Mouse (Mus musculus): ENCODE measurements around the gene Rerg.
A peak's percentile ranks its signal among the peaks of the same experiment; 100 is the strongest.
"Not testable (repeated sequence)": the region's sequence is repeated elsewhere in the genome, so short reads cannot be mapped to it uniquely, and the experiment has no call there.

Gene Rerg

GRCm38 (mm10) chr6:137071466-137071865 lies 98.8 kb downstream of the Rerg start:
- DNase-seq: no peak

GRCm38 (mm10) chr6:137065506-137065905 lies 104.8 kb downstream of the Rerg start:
- no peak for DNase-seq

- no peak for DNase-seq
Observed at GRCm38 (mm10) chr6:137064786-137065185, 105.5 kb downstream of the Rerg start.

- no peak for DNase-seq
Observed at GRCm38 (mm10) chr6:137063239-137063940, 106.9 kb downstream of the Rerg start.

GRCm38 (mm10) chr6:137061880-137062531 lies 108.3 kb downstream of the Rerg start:
- no peak for DNase-seq

GRCm38 (mm10) chr6:137060595-137060994 lies 109.7 kb downstream of the Rerg start:
- DNase-seq: no peak

GRCm38 (mm10) chr6:137058257-137058656 lies 112.0 kb downstream of the Rerg start:
- no peak for DNase-seq

GRCm38 (mm10) chr6:137054073-137054472 lies 116.2 kb downstream of the Rerg start:
- DNase-seq: no peak

- peak; percentile 14 for DNase-seq
Observed at GRCm38 (mm10) chr6:137053464-137053863, 116.8 kb downstream of the Rerg start.

GRCm38 (mm10) chr6:137053006-137053405 lies 117.3 kb downstream of the Rerg start:
- no peak for DNase-seq

- no peak for DNase-seq
Observed at GRCm38 (mm10) chr6:137047036-137047435, 123.3 kb downstream of the Rerg start.

GRCm38 (mm10) chr6:137045011-137045504 lies 125.2 kb downstream of the Rerg start:
- no peak for DNase-seq

- not testable (repeated sequence) for DNase-seq
Observed at GRCm38 (mm10) chr6:137035611-137036395, 134.5 kb downstream of the Rerg start.

- no peak for DNase-seq
Observed at GRCm38 (mm10) chr6:137030611-137031097, 139.6 kb downstream of the Rerg start.

- DNase-seq: no peak
Observed at GRCm38 (mm10) chr6:137029931-137030610, 140.2 kb downstream of the Rerg start.

GRCm38 (mm10) chr6:137025461-137025860 lies 144.8 kb downstream of the Rerg start:
- no peak for DNase-seq

- DNase-seq: no peak
Observed at GRCm38 (mm10) chr6:137024541-137024940, 145.8 kb downstream of the Rerg start.

- no peak for DNase-seq
Observed at GRCm38 (mm10) chr6:137017216-137017973, 152.9 kb downstream of the Rerg start.

GRCm38 (mm10) chr6:137014346-137014745 lies 156.0 kb downstream of the Rerg start:
- DNase-seq: peak; percentile 8

- DNase-seq: no peak
Observed at GRCm38 (mm10) chr6:137011187-137011586, 159.1 kb downstream of the Rerg start.
